Mouse (Mus musculus) kidney, postnatal 0 days (tissue): ENCODE results near the gene Laptm5. TPM values are rescaled to one million over a fixed set of nuclear protein-coding genes. Genes with fewer than 3 reads are reported as not detected.

Experiments
- ATAC-seq: fragments of 200-750 bp; cut with Nextera tagmentation; replicated peaks from 2 replicates; pipeline ENCODE4 v1.8.0; 2017; ENCODE audit warnings: low read depth, moderate number of reproducible peaks, moderate TSS enrichment, moderate library complexity; ENCODE audit not compliant: low FRiP score
- DNase-seq: peaks from one replicate; pipeline ENCODE4 v3.0.0-alpha.2; 2016; ENCODE audit warnings: low spot score
- H3K27ac ChIP-seq: fragments of 300-500 bp; sonication (generic); 2 replicates; pipeline ENCODE4 v1.5.1; 2014; ENCODE audit warnings: mild to moderate bottlenecking
- H3K27me3 ChIP-seq: fragments of 300-500 bp; sonication (generic); 2 replicates; pipeline ENCODE4 v1.6.1; 2014; ENCODE audit warnings: low read length, mixed read lengths; ENCODE audit not compliant: insufficient read depth
- H3K36me3 ChIP-seq: fragments of 300-500 bp; sonication (generic); 2 replicates; pipeline ENCODE4 v1.6.1; 2014; ENCODE audit warnings: low read length, mixed read lengths; ENCODE audit not compliant: insufficient read depth
- H3K4me1 ChIP-seq: fragments of 300-500 bp; sonication (generic); replicated peaks from 2 replicates; pipeline ENCODE4 v1.6.1; 2014; ENCODE audit warnings: antibody characterized with exemption, low read length, mixed read lengths; ENCODE audit not compliant: insufficient read depth
- H3K4me2 ChIP-seq: fragments of 300-500 bp; sonication (generic); 2 replicates; pipeline ENCODE4 v1.6.1; 2014; ENCODE audit warnings: mild to moderate bottlenecking, low read length, moderate library complexity, mixed read lengths
- H3K4me3 ChIP-seq: fragments of 300-500 bp; sonication (generic); replicated peaks from 2 replicates; pipeline ENCODE4 v1.5.1; 2014; ENCODE audit warnings: low read depth, low read length
- H3K9ac ChIP-seq: fragments of 300-500 bp; sonication (generic); 2 replicates; pipeline ENCODE4 v1.6.1; 2014; ENCODE audit warnings: low read depth, low read length
- H3K9me3 ChIP-seq: fragments of 300-500 bp; sonication (generic); replicated peaks from 2 replicates; pipeline ENCODE4 v1.6.1; 2016; ENCODE audit warnings: low read length, inconsistent platforms, mixed read lengths
- CTCF ChIP-seq: IDR thresholded peaks from 2 replicates; pipeline ENCODE4 v1.5.1; 2016; ENCODE audit warnings: antibody characterized with exemption, low read depth, mild to moderate bottlenecking, moderate library complexity
- WGBS: fragments of 180-500 bp; shearing (Covaris S2); extraction: QIAGEN DNeasy Blood & Tissue Kit; methylation state at CpG from one replicate; pipeline ENCODE4 v1.1.7; 2014; 5-methylcytosine and 5-hydroxymethylcytosine counted together
- polyA plus RNA-seq: library from polyadenylated mRNA; unstranded; fragments of >200 nt; fragmentation: Nextera tagmentation; extraction: Ambion mirVana; gene quantifications from 2 replicates; pipeline ENCODE4 v1.2.1, GENCODE M21; 2015

Gene Laptm5
- polyA plus RNA-seq, 1 experiment from 2014 or later = 26.8 TPM

- WGBS = 66% methylated on average over 4 of the region's 4 CpGs
- TF ChIP-seq CTCF = no peak
- Histone ChIP-seq H3K4me2 (no peak overlapping the region), H3K27me3 (no peaks in the 10 kb centered on the region), H3K4me3 (no peak overlapping the region), H3K27ac (no peak overlapping the region), H3K9me3 (no peaks in the 10 kb centered on the region), H3K9ac (no peak overlapping the region), H3K36me3 (no peaks in the 10 kb centered on the region), H3K4me1 (peaks cover 5% of the 10 kb centered on the region; the same call in 1 of the 2 replicates)
- DNase-seq (no peak), ATAC-seq (no peak)
Measured at GRCm38 (mm10) chr4:130917564-130917963, 4.6 kb downstream of the Laptm5 start.

- H3K9me3 ChIP-seq = no peaks in the 10 kb centered on the region
- no peak overlapping the region for H3K4me2 ChIP-seq
- no peaks in the 10 kb centered on the region for H3K27me3 ChIP-seq
- no peak overlapping the region for H3K9ac ChIP-seq
- peaks cover 5% of the 10 kb centered on the region; the same call in 1 of the 2 replicates for H3K4me1 ChIP-seq
- DNase-seq (no peak), ATAC-seq (no peak)
- no peak overlapping the region for H3K27ac ChIP-seq
- no peaks in the 10 kb centered on the region for H3K36me3 ChIP-seq
- no peak for TF ChIP-seq CTCF
- no peak overlapping the region for H3K4me3 ChIP-seq
- 73% methylated on average over 10 of the region's 10 CpGs for WGBS
Measured at GRCm38 (mm10) chr4:130918805-130919749, 6.2 kb downstream of the Laptm5 start.

GRCm38 (mm10) chr4:130919750-130920356, 6.9 kb downstream of the Laptm5 start:
- Histone ChIP-seq H3K9me3 (no peaks in the 10 kb centered on the region), H3K4me2 (no peak overlapping the region), H3K9ac (no peak overlapping the region), H3K4me1 (peaks cover 5% of the 10 kb centered on the region; the same call in 1 of the 2 replicates), H3K4me3 (no peak overlapping the region), H3K27me3 (no peaks in the 10 kb centered on the region), H3K27ac (no peak overlapping the region; the same call in 1 of the 2 replicates), H3K36me3 (no peaks in the 10 kb centered on the region)
- TF ChIP-seq CTCF = no peak
- WGBS = 61% methylated on average over 9 of the region's 9 CpGs
- no peak for ATAC-seq
- DNase-seq = no peak

- Histone ChIP-seq H3K27ac (no peak overlapping the region), H3K36me3 (no peaks in the 10 kb centered on the region), H3K9ac (no peak overlapping the region), H3K4me1 (peaks cover 5% of the 10 kb centered on the region; the same call in 1 of the 2 replicates), H3K9me3 (no peaks in the 10 kb centered on the region), H3K27me3 (no peaks in the 10 kb centered on the region), H3K4me2 (no peak overlapping the region), H3K4me3 (no peak overlapping the region)
- WGBS = 17% methylated on average over 12 of the region's 12 CpGs
- ATAC-seq (peak; percentile 88), DNase-seq (peak; percentile 70)
- TF ChIP-seq CTCF = no peak
Measured at GRCm38 (mm10) chr4:130920951-130921693, 8.2 kb downstream of the Laptm5 start.

GRCm38 (mm10) chr4:130921986-130922385, 9.1 kb downstream of the Laptm5 start:
- no peak overlapping the region for H3K4me3 ChIP-seq
- no peaks in the 10 kb centered on the region for H3K27me3 ChIP-seq
- no peak overlapping the region for H3K9ac ChIP-seq
- no peak overlapping the region for H3K4me2 ChIP-seq
- no peak overlapping the region for H3K27ac ChIP-seq
- no peaks in the 10 kb centered on the region for H3K36me3 ChIP-seq
- H3K4me1 ChIP-seq = peaks cover 5% of the 10 kb centered on the region; the same call in 1 of the 2 replicates
- DNase-seq (no peak), ATAC-seq (no peak)
- no peaks in the 10 kb centered on the region for H3K9me3 ChIP-seq
- TF ChIP-seq CTCF = no peak
- 67% methylated on average over 10 of the region's 10 CpGs for WGBS

- Histone ChIP-seq H3K4me1 (no peaks in the 10 kb centered on the region), H3K36me3 (no peaks in the 10 kb centered on the region), H3K27me3 (no peaks in the 10 kb centered on the region), H3K9me3 (no peaks in the 10 kb centered on the region), H3K4me3 (no peak overlapping the region), H3K4me2 (no peak overlapping the region), H3K27ac (no peak overlapping the region), H3K9ac (no peak overlapping the region)
- ATAC-seq (no peak), DNase-seq (no peak)
- 54% methylated on average over 6 of the region's 6 CpGs for WGBS
- no peak for TF ChIP-seq CTCF
Measured at GRCm38 (mm10) chr4:130926274-130926673, 13.3 kb downstream of the Laptm5 start.
